ENCODE assay signal across 10 mouse cellular contexts in the genomic region with DNA sequence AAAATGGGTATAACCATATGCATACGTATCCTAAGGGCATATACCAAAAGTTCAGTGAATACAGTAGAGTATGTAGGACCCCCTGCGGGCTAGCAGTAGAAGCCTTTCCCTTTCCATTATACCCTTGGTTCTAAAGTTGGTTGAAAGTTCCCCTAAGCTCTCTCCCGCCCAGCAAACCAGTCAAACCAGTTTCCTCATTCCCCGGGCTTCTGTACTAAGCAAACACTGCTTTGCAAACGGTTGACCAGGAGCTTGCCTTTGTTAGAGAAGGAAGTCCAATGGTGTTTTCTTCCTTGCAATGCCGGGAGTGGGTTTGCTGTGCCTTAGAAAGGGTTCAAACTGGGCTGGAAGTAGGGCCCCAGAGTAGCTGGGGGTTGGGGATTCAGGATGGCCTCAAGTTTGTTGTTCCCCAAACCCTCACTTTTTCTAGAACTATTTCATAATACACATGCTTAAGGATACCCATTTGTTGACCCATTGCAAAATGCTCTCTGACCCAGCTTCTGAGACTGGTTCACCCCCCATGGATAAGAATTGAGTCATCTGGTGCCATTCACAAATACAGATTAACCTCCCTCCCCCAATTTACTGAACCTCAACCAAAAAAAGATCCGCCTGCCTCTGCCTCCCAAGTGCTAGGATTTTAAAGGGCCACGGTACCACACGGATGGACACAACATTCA. TPM values are rescaled to one million over a fixed set of nuclear protein-coding genes. Genes with fewer than 3 reads are reported as not detected.
DNase-seq lines count a peak whose midpoint lies in the region; ATAC-seq and TF ChIP-seq lines count a peak whose summit lies in the region.
"Had no signal": no experiment of that assay in that cellular context is flagged by ENCODE, and none has a peak within 500 bp of the region (broad histone marks: within the 10 kb centered on the region; RNA-seq: fewer than 3 reads in every experiment).

No protein-coding gene starts in this region.

- no peak for TF ChIP-seq EP300 in liver, embryonic 14.5 days (IDR thresholded peaks at IDR 0.05; ENCODE audit: low read depth)

- H3K36me3 ChIP-seq in forebrain, embryonic 10.5 days (replicated peaks): no peaks in the 10 kb centered on the region
- no peaks in the 10 kb centered on the region for H3K36me3 ChIP-seq in forebrain, postnatal 0 days (ENCODE audit: insufficient read depth)
- no peaks in the 10 kb centered on the region for H3K36me3 ChIP-seq in intestine, embryonic 16.5 days (ENCODE audit: control insufficient read depth, insufficient read depth, low read length)
- no peaks in the 10 kb centered on the region for H3K36me3 ChIP-seq in liver, embryonic 14.5 days (replicated peaks; ENCODE audit: control insufficient read depth, insufficient read depth, low read depth)
- no peaks in the 10 kb centered on the region for H3K36me3 ChIP-seq in midbrain, embryonic 10.5 days

- no peak for TF ChIP-seq CTCF in forebrain, postnatal 0 days (IDR thresholded peaks at IDR 0.05; ENCODE audit: low read depth)
- TF ChIP-seq CTCF in liver, embryonic 14.5 days (IDR thresholded peaks at IDR 0.05; ENCODE audit: low read depth): no peak

- no peak for ATAC-seq in forebrain, postnatal 0 days
- peak; percentile 51 for ATAC-seq in intestine, embryonic 16.5 days
- peak; percentile 13; the same call in 1 of the 2 replicates for ATAC-seq in liver, embryonic 14.5 days (ENCODE audit: insufficient read depth)
- peak; percentile 25 for ATAC-seq in monocyte, adult 5-6 weeks (replicated peaks; ENCODE audit: insufficient number of reproducible peaks, low FRiP score, low TSS enrichment, poor library complexity, severe bottlenecking)

- H3K27ac ChIP-seq in forebrain, embryonic 10.5 days: peak overlapping the region; percentile 11; the same call in 1 of the 2 replicates
- H3K27ac ChIP-seq in forebrain, postnatal 0 days (ENCODE audit: low read depth, low read length): no peak overlapping the region
- peak overlapping the region; percentile 90 for H3K27ac ChIP-seq in intestine, embryonic 16.5 days (ENCODE audit: low read length)
- H3K27ac ChIP-seq in liver, embryonic 14.5 days: no peak overlapping the region
- no peak overlapping the region for H3K27ac ChIP-seq in midbrain, embryonic 10.5 days (replicated peaks)

- H3K4me2 ChIP-seq in forebrain, postnatal 0 days (ENCODE audit: low read depth): no peak overlapping the region
- H3K4me2 ChIP-seq in intestine, embryonic 16.5 days (ENCODE audit: low read depth, low read length): peak overlapping the region; percentile 30
- H3K4me2 ChIP-seq in liver, embryonic 14.5 days (ENCODE audit: low read depth): no peak overlapping the region

- H3K4me3 ChIP-seq in forebrain, embryonic 10.5 days: no peak overlapping the region
- H3K4me3 ChIP-seq in forebrain, postnatal 0 days (ENCODE audit: low read depth, low read length): no peak overlapping the region
- no peak overlapping the region for H3K4me3 ChIP-seq in intestine, embryonic 16.5 days (ENCODE audit: low read length)
- no peak overlapping the region for H3K4me3 ChIP-seq in liver, embryonic 14.5 days (ENCODE audit: insufficient read depth in 1 of 2, low read depth in 2 of 2, low read length in 2 of 2)
- no peak overlapping the region for H3K4me3 ChIP-seq in midbrain, embryonic 10.5 days

- H3K9ac ChIP-seq in forebrain, postnatal 0 days: no peak overlapping the region
- H3K9ac ChIP-seq in intestine, embryonic 16.5 days (ENCODE audit: low read depth, low read length): peak overlapping the region; percentile 30; the same call in 1 of the 2 replicates
- no peak overlapping the region for H3K9ac ChIP-seq in liver, embryonic 14.5 days (replicated peaks)

- no peak for DNase-seq in forebrain, embryonic 10.5 days (ENCODE audit: extremely low spot score, low spot score)
- DNase-seq in forebrain, postnatal 0 days: no peak
- no peak for DNase-seq in liver, embryonic 14.5 days (ENCODE audit: low read depth in 3 of 3, low spot score in 3 of 3)
- DNase-seq in heart, postnatal 25 days (ENCODE audit: low spot score): no peak
- DNase-seq in thymus, postnatal 10 days (ENCODE audit: low spot score in 2 of 2): no peak
- DNase-seq in midbrain, embryonic 10.5 days (ENCODE audit: low spot score): no peak
- DNase-seq: gastrocnemius, postnatal 14 days; midbrain, embryonic 14.5 days had no signal

- H3K9me3 ChIP-seq in forebrain, embryonic 10.5 days: no peaks in the 10 kb centered on the region
- H3K9me3 ChIP-seq in forebrain, postnatal 0 days (ENCODE audit: low read length): no peaks in the 10 kb centered on the region
- H3K9me3 ChIP-seq in intestine, embryonic 16.5 days (ENCODE audit: control insufficient read depth, low read length): no peaks in the 10 kb centered on the region
- no peaks in the 10 kb centered on the region for H3K9me3 ChIP-seq in liver, embryonic 14.5 days (ENCODE audit: control insufficient read depth, low read length)
- H3K9me3 ChIP-seq in midbrain, embryonic 10.5 days (replicated peaks): no peaks in the 10 kb centered on the region

- intact Hi-C loops in heart, postnatal 25 days (cut with DNase I): no loop called here

- WGBS in forebrain, embryonic 10.5 days: 65% methylated on average over 9 of the region's 9 CpGs
- 69% methylated on average over 9 of the region's 9 CpGs for WGBS in forebrain, postnatal 0 days
- WGBS in intestine, embryonic 16.5 days: 46% methylated on average over 9 of the region's 9 CpGs
- 38% methylated on average over 9 of the region's 9 CpGs for WGBS in liver, embryonic 14.5 days (ENCODE audit: insufficient replicate concordance)
- 65% methylated on average over 9 of the region's 9 CpGs for WGBS in midbrain, embryonic 10.5 days

- peaks cover 20% of the 10 kb centered on the region for H3K4me1 ChIP-seq in forebrain, embryonic 10.5 days
- no peaks in the 10 kb centered on the region for H3K4me1 ChIP-seq in forebrain, postnatal 0 days (ENCODE audit: insufficient read depth)
- peaks cover 28% of the 10 kb centered on the region for H3K4me1 ChIP-seq in intestine, embryonic 16.5 days (ENCODE audit: control insufficient read depth, insufficient read depth, low read length)
- peaks cover 0 to 8% of the 10 kb centered on the region in 2 experiments; a peak in 3 of 4 replicates for H3K4me1 ChIP-seq in liver, embryonic 14.5 days (replicated peaks; ENCODE audit: control insufficient read depth in 2 of 2, insufficient read depth in 2 of 2, low read length in 1 of 2)
- peaks cover 11% of the 10 kb centered on the region for H3K4me1 ChIP-seq in midbrain, embryonic 10.5 days

- peaks cover 36% of the 10 kb centered on the region for H3K27me3 ChIP-seq in forebrain, embryonic 10.5 days (ENCODE audit: poor library complexity, severe bottlenecking)
- H3K27me3 ChIP-seq in forebrain, postnatal 0 days (ENCODE audit: insufficient read depth, low read length): peaks cover 6% of the 10 kb centered on the region; the same call in 1 of the 2 replicates
- H3K27me3 ChIP-seq in intestine, embryonic 16.5 days (replicated peaks; ENCODE audit: control insufficient read depth, insufficient read depth, low read length): peaks cover 6% of the 10 kb centered on the region; the same call in 1 of the 2 replicates
- no peaks in the 10 kb centered on the region for H3K27me3 ChIP-seq in liver, embryonic 14.5 days (ENCODE audit: control insufficient read depth, insufficient read depth, low read length)
- peaks cover 28% of the 10 kb centered on the region for H3K27me3 ChIP-seq in midbrain, embryonic 10.5 days (ENCODE audit: low read depth, poor library complexity, severe bottlenecking)

RNA-seq across cellular contexts. Expression of a gene that starts 7.9 kb away (rescaled TPM):
- 7.2 and 8.4 TPM in 2 replicates for polyA plus RNA-seq in forebrain, embryonic 10.5 days (2016; fragmentation: Nextera tagmentation; extraction: Ambion mirVana)
- 2.5 and 3.9 TPM in 2 replicates for total RNA-seq in forebrain, postnatal 0 days (2014; rRNA removed)
- polyA plus RNA-seq in forebrain, postnatal 0 days (2015; fragmentation: Nextera tagmentation; extraction: Ambion mirVana): 3.3 and 3.9 TPM in 2 replicates
- 170 and 181 TPM in 2 replicates for polyA plus RNA-seq in intestine, embryonic 16.5 days (2015; fragmentation: Nextera tagmentation; extraction: Ambion mirVana)
- polyA plus RNA-seq in liver, embryonic 14.5 days (2012; rRNA removed): 9.6 and 11.4 TPM in 2 replicates
- 13.7 and 14.8 TPM in 2 replicates for polyA plus RNA-seq in liver, embryonic 14.5 days (2014; fragmentation: Nextera tagmentation; extraction: Ambion mirVana)
- 7.3 to 16.7 TPM (median 15.2 TPM) in 3 replicates for total RNA-seq in monocyte, adult 5-6 weeks (2017)
- under 1 TPM; 0.06 to 0.08 TPM for total RNA-seq in heart, postnatal 25 days (2021)
- 8.2 and 8.7 TPM in 2 replicates for polyA plus RNA-seq in midbrain, embryonic 10.5 days (2016; fragmentation: Nextera tagmentation; extraction: Ambion mirVana)

RNA-seq across cellular contexts. Expression of a gene that starts 37.8 kb away (rescaled TPM):
- 7.6 and 8.4 TPM in 2 replicates for polyA plus RNA-seq in forebrain, embryonic 10.5 days (2016; fragmentation: Nextera tagmentation; extraction: Ambion mirVana)
- 41.5 and 48.4 TPM in 2 replicates for total RNA-seq in forebrain, postnatal 0 days (2014; rRNA removed)
- polyA plus RNA-seq in forebrain, postnatal 0 days (2015; fragmentation: Nextera tagmentation; extraction: Ambion mirVana): 5.1 and 7.1 TPM in 2 replicates
- polyA plus RNA-seq in intestine, embryonic 16.5 days (2015; fragmentation: Nextera tagmentation; extraction: Ambion mirVana): 8.4 and 10.6 TPM in 2 replicates
- polyA plus RNA-seq in liver, embryonic 14.5 days (2012; rRNA removed): 61.5 and 76.5 TPM in 2 replicates
- polyA plus RNA-seq in liver, embryonic 14.5 days (2014; fragmentation: Nextera tagmentation; extraction: Ambion mirVana): 8.8 and 12.3 TPM in 2 replicates
- 2.2 to 11.5 TPM (median 9.5 TPM) in 3 replicates for total RNA-seq in monocyte, adult 5-6 weeks (2017)
- total RNA-seq in heart, postnatal 25 days (2021): 100 to 1,000 TPM; 108 to 113 TPM
- 5.7 and 7.1 TPM in 2 replicates for polyA plus RNA-seq in midbrain, embryonic 10.5 days (2016; fragmentation: Nextera tagmentation; extraction: Ambion mirVana)

Comparison
In these comparisons a context has a peak if more than half of its experiments do, and no peak if none do; other contexts are left out.
1. H3K27ac ChIP-seq: peak in forebrain, embryonic 10.5 days (single experiment) and intestine, embryonic 16.5 days (single experiment); none in forebrain, postnatal 0 days (single experiment), liver, embryonic 14.5 days (single experiment) and midbrain, embryonic 10.5 days (single experiment).
2. RNA of a gene that starts 7.9 kb away (polyA plus RNA-seq): 170 to 181 TPM in intestine, embryonic 16.5 days; 9.6 to 14.8 TPM in liver, embryonic 14.5 days, 7.2 to 8.4 TPM in forebrain, embryonic 10.5 days, 8.2 to 8.7 TPM in midbrain, embryonic 10.5 days and 3.3 to 3.9 TPM in forebrain, postnatal 0 days; every median in the first group is over 10 times any median in the second.